Mouse (Mus musculus): ENCODE data around the gene 4930438A08Rik. TPM values are rescaled to one million over a fixed set of nuclear protein-coding genes. Genes with fewer than 3 reads are reported as not detected.
"Not testable (repeated sequence)": the region's sequence is repeated elsewhere in the genome, so short reads cannot be mapped to it uniquely, and the experiment has no call there.

Gene 4930438A08Rik
- not detected in 2 replicates for polyA plus RNA-seq (2015; fragmentation: Nextera tagmentation; extraction: Ambion mirVana)

DNA sequence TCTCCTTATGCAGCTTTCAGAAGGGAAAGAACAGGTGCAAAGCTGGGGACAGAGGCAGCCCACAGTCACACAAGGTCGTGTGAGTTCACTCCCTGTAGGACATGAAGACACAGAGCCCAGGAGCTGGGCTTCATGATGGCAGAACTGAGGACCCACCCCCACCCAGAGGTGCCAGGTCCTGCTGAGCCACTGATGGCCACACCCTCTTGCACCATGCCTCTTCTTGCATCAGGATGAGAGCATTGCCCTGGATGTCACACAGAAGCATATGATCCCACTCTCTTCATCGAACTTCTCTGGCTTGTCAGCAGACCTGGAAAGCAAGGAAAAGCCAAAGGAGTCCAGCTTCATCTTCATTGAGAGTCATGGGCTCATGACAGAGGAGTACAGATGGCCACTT, at the start of gene 4930438A08Rik:
Gene 4930438A08Rik (plus strand): TSS at position 228 of the 400 bp plus-strand sequence.
- H3K4me1 ChIP-seq, result no peaks in the 10 kb centered on the region
- H3K27me3 ChIP-seq, result no peaks in the 10 kb centered on the region
- no peaks in the 10 kb centered on the region for H3K9me3 ChIP-seq
- H3K4me2 ChIP-seq, result no peak within 1 kb of the TSS
- no peak within 1 kb of the TSS for H3K4me3 ChIP-seq
- WGBS, result 41% methylated on average over 2 of the region's 2 CpGs
- H3K9ac ChIP-seq, result no peak within 1 kb of the TSS
- H3K36me3 ChIP-seq, result no peaks in the 10 kb centered on the region
- H3K27ac ChIP-seq, result no peak within 1 kb of the TSS
- no peak for ATAC-seq (ENCODE audit: insufficient number of reproducible peaks, insufficient read depth, low FRiP score, low TSS enrichment, low read depth)

DNA sequence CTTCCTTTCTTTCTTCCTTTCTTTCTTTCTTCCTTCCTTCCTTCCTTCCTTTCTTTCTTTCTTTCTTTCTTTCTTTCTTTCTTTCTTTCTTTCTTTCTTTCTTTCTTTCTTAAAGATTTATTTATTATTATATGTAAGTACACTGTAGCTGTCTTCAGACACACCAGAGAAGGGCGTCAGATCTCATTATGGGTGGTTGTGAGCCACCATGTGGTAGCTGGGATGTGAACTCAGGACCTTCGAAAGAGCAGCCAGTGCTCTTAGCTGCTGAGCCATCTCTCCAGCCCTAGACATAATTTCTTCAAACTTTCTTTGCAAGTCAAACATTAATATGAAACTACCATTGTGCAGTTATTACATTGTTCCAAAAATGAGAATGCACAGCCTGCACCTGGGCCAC, 49.7 kb upstream of the 4930438A08Rik start:
- not testable (repeated sequence) for H3K36me3 ChIP-seq; H3K27me3 ChIP-seq; H3K4me3 ChIP-seq; H3K9ac ChIP-seq; H3K4me1 ChIP-seq; ATAC-seq (ENCODE audit: insufficient number of reproducible peaks, insufficient read depth, low FRiP score, low TSS enrichment, low read depth); H3K9me3 ChIP-seq; H3K4me2 ChIP-seq; H3K27ac ChIP-seq
- 79% methylated on average over 2 of the region's 2 CpGs for WGBS

DNA sequence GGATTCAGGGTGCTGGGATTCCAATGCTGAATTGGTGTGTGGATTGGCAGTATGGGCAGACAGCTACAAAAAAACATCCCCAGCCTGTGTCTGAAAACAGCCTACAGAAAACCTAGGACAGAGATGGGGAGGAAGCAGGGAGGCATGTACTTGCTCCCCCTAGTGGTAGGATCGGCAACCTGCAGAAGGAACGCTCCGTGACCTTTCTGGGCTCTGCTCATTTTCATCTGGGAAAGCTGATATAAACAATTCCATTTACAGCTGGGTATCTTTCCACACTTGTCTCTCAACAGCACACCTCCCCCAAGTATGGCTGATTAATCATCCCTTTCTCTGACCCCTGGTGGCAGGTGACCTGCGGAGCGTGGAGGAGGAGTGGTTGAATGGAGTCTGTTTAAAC, 48.9 kb upstream of the 4930438A08Rik start:
- no peak for ATAC-seq (ENCODE audit: insufficient number of reproducible peaks, insufficient read depth, low FRiP score, low TSS enrichment, low read depth)
- 8% methylated on average over 5 of the region's 5 CpGs for WGBS

DNA sequence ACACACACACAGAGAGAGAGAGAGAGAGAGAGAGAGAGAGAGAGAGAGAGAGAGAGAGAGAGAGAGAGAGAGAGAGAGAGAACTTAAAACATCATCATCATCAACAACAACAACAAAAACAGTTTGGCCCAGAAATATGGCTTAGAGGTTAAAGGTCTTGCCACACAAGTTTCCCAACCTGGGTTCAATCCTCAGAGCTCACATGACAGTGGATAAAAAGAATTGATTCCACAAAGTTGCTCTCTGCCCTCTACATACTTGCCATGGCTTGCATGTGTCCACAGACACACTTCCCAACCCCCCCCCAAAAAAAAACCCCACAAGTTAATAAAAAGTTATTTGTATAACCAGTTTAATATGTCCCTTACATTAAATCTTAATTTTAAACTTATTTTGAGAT, 48.2 kb upstream of the 4930438A08Rik start:
- Histone ChIP-seq H3K27ac (no peak overlapping the region), H3K4me3 (no peak overlapping the region), H3K4me2 (no peak overlapping the region), H3K9ac (no peak overlapping the region), H3K4me1 (no peaks in the 10 kb centered on the region), H3K27me3 (no peaks in the 10 kb centered on the region), H3K9me3 (no peaks in the 10 kb centered on the region), H3K36me3 (no peaks in the 10 kb centered on the region)
- ATAC-seq (ENCODE audit: insufficient number of reproducible peaks, insufficient read depth, low FRiP score, low TSS enrichment, low read depth), result no peak

More for the DNA sequence above, 48.9 kb upstream of the 4930438A08Rik start:
- H3K4me2 ChIP-seq, result no peak overlapping the region; the same call in 1 of the 2 replicates
- no peak overlapping the region for H3K27ac ChIP-seq
- H3K4me3 ChIP-seq, result no peak overlapping the region
- H3K27me3 ChIP-seq, result no peaks in the 10 kb centered on the region
- H3K9me3 ChIP-seq, result no peaks in the 10 kb centered on the region
- no peaks in the 10 kb centered on the region for H3K4me1 ChIP-seq
- H3K36me3 ChIP-seq, result no peaks in the 10 kb centered on the region
- H3K9ac ChIP-seq, result no peak overlapping the region

DNA sequence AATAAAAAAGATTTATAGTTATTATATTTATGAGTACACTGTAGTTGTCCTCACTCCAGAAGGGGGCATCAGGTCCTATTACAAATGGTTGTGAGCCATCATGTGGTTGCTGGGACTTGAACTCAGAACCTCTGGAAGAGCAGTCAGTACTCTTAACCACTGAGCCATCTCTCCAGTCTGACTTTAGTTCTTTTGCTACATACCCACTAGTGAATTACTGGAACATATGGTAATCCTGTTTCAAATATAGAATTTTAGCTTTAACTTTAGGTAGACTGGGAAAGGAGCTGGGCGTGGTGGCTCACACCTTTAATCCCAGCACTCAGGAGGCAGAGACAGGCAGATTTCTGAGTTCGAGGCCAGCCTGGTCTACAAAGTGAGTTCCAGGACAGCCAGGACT, 46.6 kb upstream of the 4930438A08Rik start:
- H3K36me3 ChIP-seq; ATAC-seq (ENCODE audit: insufficient number of reproducible peaks, insufficient read depth, low FRiP score, low TSS enrichment, low read depth); H3K27ac ChIP-seq; H3K9me3 ChIP-seq; H3K4me2 ChIP-seq; H3K27me3 ChIP-seq; H3K9ac ChIP-seq; H3K4me3 ChIP-seq; H3K4me1 ChIP-seq: not testable (repeated sequence)
- 73% methylated on average over 2 of the region's 2 CpGs for WGBS

DNA sequence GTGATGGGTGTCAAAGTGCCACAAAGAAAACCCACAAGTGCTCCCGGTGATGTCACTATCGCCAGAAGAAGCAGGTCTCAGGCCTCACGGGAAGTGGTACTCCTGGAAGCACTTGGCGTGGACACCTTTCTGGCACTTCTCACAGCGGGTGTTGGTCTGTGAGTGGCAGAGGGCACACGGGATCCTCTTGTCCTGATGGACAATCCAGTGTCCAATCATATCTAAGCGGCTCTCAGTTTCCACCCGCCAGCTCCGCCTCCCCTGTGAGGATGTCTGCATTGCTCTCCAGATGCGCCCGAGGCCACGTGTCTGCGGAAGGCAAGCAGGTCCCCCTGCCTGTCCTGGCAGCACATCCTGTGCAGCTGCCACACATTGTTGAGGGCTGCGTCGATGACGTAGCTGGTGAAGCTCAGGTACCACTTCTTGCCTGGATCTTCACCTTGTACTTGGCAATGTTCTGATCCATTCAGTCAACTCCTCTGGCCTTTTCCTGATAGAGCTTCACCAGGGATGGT, 44.1 kb upstream of the 4930438A08Rik start:
- H3K9ac ChIP-seq, result no peak overlapping the region
- H3K36me3 ChIP-seq, result no peaks in the 10 kb centered on the region
- ATAC-seq (ENCODE audit: insufficient number of reproducible peaks, insufficient read depth, low FRiP score, low TSS enrichment, low read depth), result no peak
- H3K9me3 ChIP-seq, result no peaks in the 10 kb centered on the region
- H3K27ac ChIP-seq, result no peak overlapping the region
- H3K4me3 ChIP-seq, result no peak overlapping the region
- H3K4me1 ChIP-seq, result no peaks in the 10 kb centered on the region
- WGBS, result 51% methylated on average over 16 of the region's 16 CpGs
- H3K27me3 ChIP-seq, result no peaks in the 10 kb centered on the region
- H3K4me2 ChIP-seq, result no peak overlapping the region

DNA sequence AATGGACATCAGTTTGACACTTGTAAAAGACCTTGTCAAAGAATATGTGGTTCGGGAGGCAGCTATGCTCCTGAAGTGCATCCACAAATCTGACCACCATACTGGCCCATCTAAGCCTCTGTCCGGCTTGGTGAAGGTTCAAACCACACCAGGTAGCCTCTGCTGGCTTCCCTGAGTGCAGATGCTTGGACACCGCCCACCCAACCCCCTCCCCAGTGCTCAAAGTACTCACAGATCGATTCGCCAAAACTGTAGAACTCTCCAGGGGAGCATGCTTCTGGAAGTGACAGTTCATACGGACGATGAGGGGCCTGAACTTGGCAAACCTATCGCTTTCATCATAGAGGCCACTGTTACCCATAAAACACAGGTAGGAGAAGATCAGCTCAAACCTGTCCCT, 43.4 kb upstream of the 4930438A08Rik start:
- no peaks in the 10 kb centered on the region for H3K36me3 ChIP-seq
- H3K27ac ChIP-seq, result no peak overlapping the region
- H3K9me3 ChIP-seq, result no peaks in the 10 kb centered on the region
- no peak overlapping the region for H3K4me2 ChIP-seq
- no peak for ATAC-seq (ENCODE audit: insufficient number of reproducible peaks, insufficient read depth, low FRiP score, low TSS enrichment, low read depth)
- no peak overlapping the region for H3K9ac ChIP-seq
- H3K4me3 ChIP-seq, result no peak overlapping the region
- WGBS, result 86% methylated on average over 8 of the region's 8 CpGs
- H3K27me3 ChIP-seq, result no peaks in the 10 kb centered on the region
- no peaks in the 10 kb centered on the region for H3K4me1 ChIP-seq

DNA sequence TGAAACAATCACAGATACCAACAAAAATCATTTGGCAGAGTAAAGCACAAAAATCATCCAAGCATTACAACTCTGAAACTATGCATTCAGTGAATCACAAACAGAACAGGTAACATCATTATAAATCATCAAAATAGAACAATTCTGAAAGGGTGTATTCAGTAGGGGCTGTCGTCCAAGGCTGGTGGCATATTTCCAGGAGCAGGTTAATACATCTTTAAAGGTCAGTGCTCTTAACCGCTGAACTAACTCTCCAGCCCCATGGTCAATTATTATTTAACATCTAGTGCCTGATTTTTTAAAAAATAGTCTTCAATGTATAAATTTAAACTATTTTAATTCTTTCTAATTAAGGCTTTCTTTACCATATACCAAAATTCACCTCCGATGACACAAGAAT, 40.0 kb upstream of the 4930438A08Rik start:
- 86% methylated on average over 3 of the region's 3 CpGs for WGBS

DNA sequence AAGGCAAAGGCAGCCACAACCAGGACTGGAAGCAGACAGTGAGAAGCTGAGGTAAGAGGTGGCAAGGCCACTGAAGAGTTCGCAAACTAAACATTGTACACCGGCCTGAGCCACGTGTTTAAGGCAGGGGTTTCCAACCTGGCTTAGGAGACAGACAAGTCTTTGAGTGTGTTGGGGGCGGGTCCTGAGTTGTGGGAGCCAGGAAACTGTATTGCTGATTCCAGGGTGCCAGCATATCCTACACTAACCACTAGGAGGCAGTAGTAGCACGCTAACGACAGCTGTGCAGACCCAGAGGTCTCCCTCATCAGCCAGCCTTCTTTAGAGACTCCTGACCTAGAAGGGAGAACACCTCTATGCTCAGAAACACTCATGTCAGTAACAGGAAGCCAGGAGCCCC, 39.4 kb upstream of the 4930438A08Rik start:
- WGBS, result 5% methylated on average over 6 of the region's 6 CpGs
- H3K9ac ChIP-seq, result no peak overlapping the region
- H3K4me3 ChIP-seq, result no peak overlapping the region
- H3K27ac ChIP-seq, result no peak overlapping the region
- H3K27me3 ChIP-seq, result no peaks in the 10 kb centered on the region
- no peak overlapping the region for H3K4me2 ChIP-seq
- ATAC-seq (ENCODE audit: insufficient number of reproducible peaks, insufficient read depth, low FRiP score, low TSS enrichment, low read depth), result no peak
- no peaks in the 10 kb centered on the region for H3K36me3 ChIP-seq
- H3K9me3 ChIP-seq, result no peaks in the 10 kb centered on the region
- peaks cover 8% of the 10 kb centered on the region; the same call in 1 of the 2 replicates for H3K4me1 ChIP-seq

More for the DNA sequence above, 40.0 kb upstream of the 4930438A08Rik start:
- H3K27ac ChIP-seq; H3K36me3 ChIP-seq; H3K27me3 ChIP-seq; H3K4me3 ChIP-seq; H3K9ac ChIP-seq; ATAC-seq (ENCODE audit: insufficient number of reproducible peaks, insufficient read depth, low FRiP score, low TSS enrichment, low read depth); H3K9me3 ChIP-seq; H3K4me1 ChIP-seq; H3K4me2 ChIP-seq: not testable (repeated sequence)

DNA sequence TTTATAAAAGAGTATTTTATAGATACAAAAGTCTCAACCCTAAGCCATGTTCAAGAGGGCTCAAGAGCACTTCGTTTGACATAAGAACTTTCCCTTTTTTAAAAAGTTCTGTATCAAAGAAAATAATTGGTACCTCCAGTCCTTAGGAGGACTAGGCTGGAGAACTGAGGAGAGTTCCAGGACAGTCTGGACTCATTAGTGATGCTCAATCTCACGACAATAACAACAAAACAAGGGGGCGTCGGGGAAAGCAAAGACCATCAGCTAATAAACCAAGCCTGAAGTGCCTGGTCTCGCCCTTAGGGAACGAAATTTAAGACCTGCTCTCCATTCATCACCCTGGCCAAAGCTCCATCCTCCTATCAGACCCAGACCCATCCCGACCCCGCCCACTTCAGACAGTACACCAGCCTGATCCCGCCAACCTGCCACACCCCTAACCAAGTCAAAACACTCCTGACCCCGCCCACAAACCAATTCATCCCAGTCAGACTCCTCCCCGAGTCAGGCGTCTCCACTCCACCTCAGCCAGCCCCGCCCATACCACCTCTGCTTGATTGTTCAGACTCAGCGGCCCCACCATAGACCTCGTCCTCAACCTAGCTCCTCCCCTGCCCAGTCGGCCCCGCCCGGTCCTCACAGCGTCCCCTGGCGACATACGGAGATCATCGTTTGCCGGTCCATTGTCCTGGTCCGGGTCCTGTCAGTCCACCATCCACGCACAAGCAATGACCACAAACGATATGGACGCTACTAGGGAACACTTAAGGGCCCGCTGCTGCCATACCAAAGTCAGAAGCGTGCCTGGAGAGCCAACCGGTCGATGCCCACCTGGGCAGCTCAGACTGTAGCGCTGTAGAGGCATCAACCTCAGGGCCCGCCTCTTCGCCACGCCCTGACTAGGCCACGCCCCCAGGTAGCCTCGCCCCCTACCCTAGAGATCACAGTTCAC, 35.5 kb upstream of the 4930438A08Rik start:
- Histone ChIP-seq H3K4me3 (peak overlapping the region; percentile 44), H3K36me3 (no peaks in the 10 kb centered on the region), H3K9me3 (no peaks in the 10 kb centered on the region), H3K27me3 (no peaks in the 10 kb centered on the region), H3K27ac (no peak overlapping the region), H3K4me1 (peaks cover 8% of the 10 kb centered on the region; the same call in 1 of the 2 replicates), H3K4me2 (peak overlapping the region; percentile 73), H3K9ac (no peak overlapping the region)
- ATAC-seq (ENCODE audit: insufficient number of reproducible peaks, insufficient read depth, low FRiP score, low TSS enrichment, low read depth), result peak; percentile 87
- 2% methylated on average over 37 of the region's 37 CpGs for WGBS

DNA sequence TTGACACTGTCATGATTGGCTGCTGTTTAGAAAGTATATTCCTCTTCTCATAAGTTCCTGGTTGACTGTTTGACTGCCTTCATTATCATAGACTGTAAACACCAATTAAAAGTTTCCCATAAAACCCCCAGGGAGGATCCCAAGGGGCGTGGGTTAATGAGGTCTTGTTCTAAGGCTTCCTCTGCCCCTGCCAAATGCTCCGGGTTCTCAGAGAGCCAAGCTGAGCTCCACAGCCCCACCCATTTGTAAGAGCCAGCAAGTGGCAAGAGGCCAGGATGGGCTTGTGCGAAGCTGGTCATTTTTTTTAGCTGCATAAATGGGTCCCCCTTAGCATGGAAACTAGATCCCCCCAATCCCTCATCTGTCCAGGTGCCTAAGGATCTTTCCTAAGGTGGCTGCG, 27.3 kb upstream of the 4930438A08Rik start:
- ATAC-seq (ENCODE audit: insufficient number of reproducible peaks, insufficient read depth, low FRiP score, low TSS enrichment, low read depth), result no peak
- H3K4me3 ChIP-seq, result no peak overlapping the region
- WGBS, result 44% methylated on average over 4 of the region's 4 CpGs

More for the DNA sequence above, 27.3 kb upstream of the 4930438A08Rik start:
- no peaks in the 10 kb centered on the region for H3K36me3 ChIP-seq
- H3K4me2 ChIP-seq, result no peak overlapping the region
- H3K4me1 ChIP-seq, result 0 out of 2 replicates have a peak, but pooled peaks cover 2% of the 10 kb centered on the region
- peaks cover 4% of the 10 kb centered on the region; the same call in 1 of the 2 replicates for H3K27me3 ChIP-seq
- no peak overlapping the region for H3K9ac ChIP-seq
- no peaks in the 10 kb centered on the region for H3K9me3 ChIP-seq
- H3K27ac ChIP-seq, result no peak overlapping the region
